Mouse (Mus musculus): ENCODE measurements around the gene Mdh1.
"Not testable (repeated sequence)": the region's sequence is repeated elsewhere in the genome, so short reads cannot be mapped to it uniquely, and the experiment has no call there.

The Mdh1 gene

DNA sequence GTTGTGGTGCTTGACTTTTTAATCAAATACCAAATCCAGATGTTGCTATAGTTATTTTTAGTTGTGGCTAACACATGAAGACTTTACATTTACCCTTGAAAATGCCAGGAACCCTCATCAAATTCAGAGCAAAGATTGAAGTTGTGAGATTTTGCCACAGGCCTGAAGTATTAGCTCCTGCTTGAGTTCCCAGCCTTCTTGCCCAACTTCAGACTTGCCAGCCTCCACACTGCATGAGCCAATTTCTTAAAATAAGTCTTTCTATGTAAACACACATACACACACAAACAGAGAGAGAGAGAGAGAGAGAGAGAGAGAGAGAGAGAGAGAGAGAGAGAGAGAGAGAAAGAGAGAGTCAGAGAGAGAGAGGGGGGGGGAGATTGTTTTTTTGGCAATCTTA, 26.2 kb downstream of the Mdh1 start:
- no peak for ATAC-seq (ENCODE audit: low TSS enrichment)

DNA sequence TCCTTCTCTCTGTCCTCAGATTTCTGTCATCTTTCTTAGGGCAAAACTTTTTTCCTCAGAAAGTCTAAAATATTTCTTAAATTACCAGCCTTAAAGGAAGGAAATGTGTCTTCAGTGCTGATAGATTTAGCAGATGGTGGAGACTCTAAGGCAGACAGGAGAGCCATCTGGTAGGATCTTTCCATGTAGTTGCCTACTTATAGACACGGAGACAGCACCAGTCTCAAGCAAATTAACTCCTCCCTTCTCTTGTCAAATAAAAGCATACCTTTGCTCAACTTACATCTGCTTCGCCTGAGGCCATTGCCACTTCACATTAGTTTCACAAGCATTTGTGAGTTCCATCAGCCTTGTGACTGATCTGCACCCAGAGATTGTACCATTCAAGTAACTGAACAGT, 27.1 kb downstream of the Mdh1 start:
- peak; percentile 99 for ATAC-seq (ENCODE audit: low TSS enrichment)

DNA sequence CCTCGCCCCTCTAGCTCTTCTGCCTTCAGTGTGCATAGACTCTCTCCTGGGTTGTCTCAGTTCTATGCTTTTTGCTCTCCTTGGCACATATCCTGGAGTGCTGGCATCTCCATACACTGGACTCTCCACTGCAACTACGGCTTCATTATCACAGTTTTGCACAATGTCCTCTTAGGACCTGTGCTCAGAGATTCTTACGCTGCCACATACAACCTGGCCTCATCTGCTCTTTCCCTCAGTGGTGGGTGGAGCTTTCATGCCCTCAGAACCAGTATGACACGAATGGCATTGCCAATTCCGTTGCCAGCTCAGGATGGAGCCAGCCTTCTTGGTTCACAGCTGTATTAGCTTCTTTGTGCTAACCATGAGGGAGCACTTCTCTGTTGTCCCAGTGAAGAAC, 29.4 kb downstream of the Mdh1 start:
- no peak for ATAC-seq (ENCODE audit: low TSS enrichment)

DNA sequence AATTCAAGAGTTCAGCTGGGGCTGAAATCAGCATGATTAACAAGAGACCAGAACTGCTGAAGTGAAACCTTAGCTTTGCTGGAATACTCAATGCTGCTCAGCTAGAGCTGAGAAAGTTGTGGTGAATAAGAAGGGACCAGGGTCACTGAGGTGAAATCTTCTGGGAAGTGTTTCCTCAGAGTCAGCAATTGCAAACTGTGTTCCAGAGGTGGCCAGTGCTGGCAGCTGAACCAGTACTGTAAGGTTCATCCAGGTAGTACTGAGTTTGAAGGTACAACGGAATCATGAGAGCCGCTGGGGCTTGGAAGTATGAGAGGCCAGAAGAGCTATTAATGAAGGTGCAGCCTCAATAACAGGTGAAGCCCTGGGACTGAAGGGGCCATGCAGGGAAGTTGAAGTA, 31.5 kb downstream of the Mdh1 start:
- ATAC-seq (ENCODE audit: low TSS enrichment), result no peak

DNA sequence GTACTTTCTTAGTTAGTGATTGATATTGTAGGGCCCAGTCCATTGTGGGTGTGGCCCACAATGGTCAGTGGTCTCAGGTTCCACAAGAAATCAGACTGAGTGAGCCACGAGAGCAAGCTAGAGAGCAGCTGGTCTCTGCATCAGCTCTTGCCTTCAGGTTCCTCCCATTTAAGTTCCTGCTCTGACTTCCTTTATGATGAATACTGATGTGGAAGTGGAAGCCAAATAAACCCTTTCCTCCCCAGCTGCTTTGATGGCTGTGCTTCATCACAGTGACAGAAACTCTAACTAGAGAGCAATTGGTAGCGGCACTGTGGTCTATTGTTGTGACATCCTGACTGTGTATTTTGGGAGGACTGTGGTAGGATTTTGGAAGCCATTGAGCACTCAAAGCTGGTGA, 32.1 kb downstream of the Mdh1 start:
- no peak for ATAC-seq (ENCODE audit: low TSS enrichment)

DNA sequence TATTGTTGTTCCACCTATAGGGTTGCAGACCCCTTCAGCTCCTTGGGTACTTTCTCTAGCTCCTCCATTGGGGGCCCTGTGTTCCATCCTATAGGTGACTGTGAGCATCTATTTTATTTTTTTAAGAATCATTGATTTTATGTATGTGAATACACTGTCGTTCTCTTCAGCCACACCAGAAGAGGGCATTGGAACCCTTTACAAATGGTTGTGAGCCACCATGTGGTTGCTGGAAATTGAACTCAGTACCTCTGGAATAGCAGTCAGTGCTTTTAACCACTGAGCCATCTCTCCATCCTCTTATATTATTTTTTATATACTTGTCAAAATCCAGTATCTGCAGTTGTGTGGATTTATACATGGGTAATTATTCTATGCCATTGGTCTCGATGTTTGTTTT, 41.3 kb downstream of the Mdh1 start:
- not testable (repeated sequence) for ATAC-seq (ENCODE audit: low TSS enrichment)

DNA sequence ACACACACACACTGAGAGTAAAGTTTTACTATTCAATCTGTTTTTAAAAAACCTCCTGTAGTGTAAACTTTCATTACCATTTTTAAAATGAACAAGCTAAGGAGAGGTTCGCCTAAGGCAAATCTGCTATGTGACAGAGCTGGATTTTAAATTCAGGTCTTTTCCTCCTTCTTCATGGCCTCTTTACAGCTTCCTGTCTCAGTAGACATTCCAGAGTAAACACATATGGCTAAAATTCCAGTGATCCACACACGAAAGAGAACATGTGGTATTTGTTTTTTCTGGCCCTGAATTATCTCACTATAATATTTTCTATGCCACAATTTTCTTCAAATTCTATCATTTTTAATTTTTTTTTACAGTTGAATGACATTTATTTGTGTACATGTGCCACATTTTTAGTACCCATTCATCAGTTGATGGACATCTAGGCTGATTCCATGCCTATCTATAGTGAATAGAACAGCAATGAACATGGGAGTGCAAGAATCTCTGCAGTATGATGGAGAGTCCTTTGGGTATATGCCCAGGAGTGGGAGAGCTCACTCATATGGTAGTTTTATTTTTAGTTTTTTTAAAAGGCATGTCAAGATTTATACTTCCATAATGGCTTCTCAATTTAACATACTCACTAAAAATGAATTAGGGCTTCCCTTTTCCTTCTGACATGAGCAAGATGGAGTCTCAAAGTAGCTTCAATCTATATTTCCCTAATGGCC, 43.3 kb downstream of the Mdh1 start:
- peak; percentile 67 for ATAC-seq (ENCODE audit: low TSS enrichment)

DNA sequence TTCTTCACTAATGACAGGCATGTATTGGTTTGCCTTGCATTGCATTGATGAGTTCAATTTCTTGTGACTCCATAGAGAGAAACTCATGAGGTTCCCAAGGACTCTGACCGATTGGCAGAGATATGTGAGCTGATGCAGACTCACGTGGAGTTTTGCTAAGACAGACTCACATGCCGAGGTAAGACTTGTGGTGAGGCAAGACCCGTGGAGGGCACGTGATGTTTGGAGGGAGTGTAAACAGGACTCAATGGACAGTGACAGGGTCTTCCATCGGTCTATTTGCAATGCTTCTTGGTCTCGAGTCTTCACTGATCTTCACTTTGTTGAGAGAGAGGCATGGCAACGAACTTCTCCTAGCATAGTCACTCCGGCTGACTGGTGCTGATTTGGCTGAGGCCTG, 54.4 kb downstream of the Mdh1 start:
- ATAC-seq (ENCODE audit: low TSS enrichment), result no peak

- ATAC-seq (ENCODE audit: low TSS enrichment), result not testable (repeated sequence)
Observed at GRCm38 (mm10) chr11:21516396-21516795, 55.8 kb downstream of the Mdh1 start.

- not testable (repeated sequence) for ATAC-seq (ENCODE audit: low TSS enrichment)
Observed at GRCm38 (mm10) chr11:21510577-21510976, 61.6 kb downstream of the Mdh1 start.

DNA sequence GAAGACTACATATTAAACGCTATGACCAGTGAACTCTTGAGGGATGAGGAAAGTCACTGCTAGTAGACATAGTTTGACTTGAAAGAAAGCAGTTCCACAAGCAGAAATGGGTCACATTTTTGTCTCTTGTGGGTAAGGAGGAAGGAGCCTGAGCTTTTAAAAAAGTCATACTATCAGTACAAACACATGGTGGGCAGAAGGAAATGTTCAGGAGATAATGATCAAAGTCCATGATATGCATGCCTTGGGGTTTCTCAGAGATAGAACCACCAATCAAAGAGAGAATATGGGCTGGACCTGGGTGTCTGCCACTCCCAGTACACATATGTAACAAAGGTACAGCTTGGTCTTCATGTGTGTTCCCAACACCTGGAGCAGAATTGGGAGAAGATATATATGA, 63.5 kb downstream of the Mdh1 start:
- not testable (repeated sequence) for ATAC-seq (ENCODE audit: low TSS enrichment)

- ATAC-seq (ENCODE audit: low TSS enrichment), result not testable (repeated sequence)
Observed at GRCm38 (mm10) chr11:21507073-21507472, 65.1 kb downstream of the Mdh1 start.

Data from frontal cortex, adult (tissue).